Mouse (Mus musculus): ENCODE data around the gene Spata45.

- TF ChIP-seq TCF12 (IDR thresholded peaks at IDR 0.05; ENCODE audit: low read depth, low read length) (no peak), ELF1 (IDR thresholded peaks at IDR 0.05; ENCODE audit: low read depth, low read length) (no peak), CTCF (conservative IDR thresholded peaks at IDR 0.05 in 1 of 2, IDR thresholded peaks at IDR 0.05 in 1 of 2; ENCODE audit: low read depth in 2 of 2, low read length in 2 of 2) (no peak), E2F4 (IDR thresholded peaks at IDR 0.05; ENCODE audit: insufficient replicate concordance, low read depth, low read length) (no peak), ZKSCAN1 (IDR thresholded peaks at IDR 0.05; ENCODE audit: borderline replicate concordance, low read depth, low read length) (no peak)
These were observed 33.8 kb downstream of the Spata45 start for GRCm38 (mm10) chr1:191070259-191070658.
